Mouse (Mus musculus) lung, embryonic 15.5 days (tissue): ENCODE measurements around the gene Pabpc4l. TPM values are rescaled to one million over a fixed set of nuclear protein-coding genes. Genes with fewer than 3 reads are reported as not detected.
"Not testable (repeated sequence)": the region's sequence is repeated elsewhere in the genome, so short reads cannot be mapped to it uniquely, and the experiment has no call there.

Source experiments
- ATAC-seq: fragments of 200-750 bp; cut with Nextera tagmentation; 2 replicates; pipeline ENCODE4 v1.8.0; 2017; ENCODE audit warnings: moderate number of reproducible peaks, borderline replicate concordance; ENCODE audit not compliant: low FRiP score, low TSS enrichment; ENCODE audit errors: extremely low read depth
- H3K27ac ChIP-seq: fragments of 300-500 bp; sonication (generic); 2 replicates; pipeline ENCODE4 v1.5.1; 2015; ENCODE audit warnings: moderate library complexity, mild to moderate bottlenecking, inconsistent platforms
- H3K27me3 ChIP-seq: fragments of 300-500 bp; sonication (generic); 2 replicates; pipeline ENCODE4 v1.6.1; 2015; ENCODE audit warnings: inconsistent platforms
- H3K36me3 ChIP-seq: fragments of 300-500 bp; sonication (generic); 2 replicates; pipeline ENCODE4 v1.6.1; 2015; ENCODE audit warnings: inconsistent platforms
- H3K4me1 ChIP-seq: fragments of 300-500 bp; sonication (generic); 2 replicates; pipeline ENCODE4 v1.6.1; 2015; ENCODE audit warnings: inconsistent platforms
- H3K4me2 ChIP-seq: fragments of 300-500 bp; sonication (generic); 2 replicates; pipeline ENCODE4 v1.6.1; 2015; ENCODE audit warnings: inconsistent platforms, mild to moderate bottlenecking, moderate library complexity
- H3K4me3 ChIP-seq: fragments of 300-500 bp; sonication (generic); 2 replicates; pipeline ENCODE4 v1.5.1; 2015; ENCODE audit warnings: mild to moderate bottlenecking, inconsistent platforms
- H3K9ac ChIP-seq: fragments of 300-500 bp; sonication (generic); 2 replicates; pipeline ENCODE4 v1.6.1; 2015; ENCODE audit warnings: inconsistent platforms
- H3K9me3 ChIP-seq: fragments of 300-500 bp; sonication (generic); 2 replicates; pipeline ENCODE4 v1.6.1; 2016; ENCODE audit warnings: inconsistent platforms
- WGBS: fragments of 180-500 bp; shearing (Covaris S2); methylation state at CpG from one replicate; pipeline ENCODE4 v1.1.7; 2015; 5-methylcytosine and 5-hydroxymethylcytosine counted together
- polyA plus RNA-seq: library from polyadenylated mRNA; unstranded; fragments of >200 nt; fragmentation: Nextera tagmentation; extraction: Ambion mirVana; gene quantifications from 2 replicates; pipeline ENCODE4 v1.2.1, GENCODE M21; 2015

Gene Pabpc4l
- polyA plus RNA-seq: 15.1 and 15.7 TPM in 2 replicates

GRCm38 (mm10) chr3:46447481-46448265, at the start of gene Pabpc4l:
Pabpc4l (minus strand) TSS chr3:46448219.
- peak within 1 kb of the TSS; percentile 65 for H3K4me3 ChIP-seq
- ATAC-seq: peak; percentile 96
- peaks cover 5% of the 10 kb centered on the region; the same call in 1 of the 2 replicates for H3K36me3 ChIP-seq
- no peaks in the 10 kb centered on the region; the same call in 1 of the 2 replicates for H3K9me3 ChIP-seq
- under 1% methylated on average over 37 of the region's 37 CpGs for WGBS
- H3K4me1 ChIP-seq: no peaks in the 10 kb centered on the region
- H3K27me3 ChIP-seq: no peaks in the 10 kb centered on the region
- H3K9ac ChIP-seq: peak within 1 kb of the TSS; percentile 62
- peak within 1 kb of the TSS; percentile 71 for H3K4me2 ChIP-seq
- H3K27ac ChIP-seq: peak within 1 kb of the TSS; percentile 81

- Histone ChIP-seq H3K4me1 (no peaks in the 10 kb centered on the region), H3K27ac (no peak overlapping the region), H3K9me3 (no peaks in the 10 kb centered on the region), H3K9ac (no peak overlapping the region), H3K36me3 (no peaks in the 10 kb centered on the region), H3K4me3 (no peak overlapping the region), H3K27me3 (no peaks in the 10 kb centered on the region), H3K4me2 (no peak overlapping the region)
- WGBS: 58% methylated on average over 5 of the region's 5 CpGs
- no peak for ATAC-seq
Measured at GRCm38 (mm10) chr3:46490989-46491259, 42.9 kb upstream of the Pabpc4l start.

GRCm38 (mm10) chr3:46490132-46490988, 42.3 kb upstream of the Pabpc4l start:
- WGBS: 63% methylated on average over 15 of the region's 15 CpGs
- Histone ChIP-seq H3K36me3 (no peaks in the 10 kb centered on the region), H3K27me3 (no peaks in the 10 kb centered on the region), H3K4me3 (no peak overlapping the region), H3K9ac (no peak overlapping the region), H3K4me2 (no peak overlapping the region), H3K9me3 (no peaks in the 10 kb centered on the region), H3K4me1 (no peaks in the 10 kb centered on the region), H3K27ac (no peak overlapping the region)
- ATAC-seq: no peak

- not testable (repeated sequence) for H3K27ac ChIP-seq, ATAC-seq, H3K4me1 ChIP-seq, H3K9me3 ChIP-seq, H3K36me3 ChIP-seq, H3K4me3 ChIP-seq, H3K27me3 ChIP-seq, H3K9ac ChIP-seq, H3K4me2 ChIP-seq
- WGBS: 79% methylated on average over 1 of the region's 1 CpGs
Measured at GRCm38 (mm10) chr3:46486091-46486490, 38.1 kb upstream of the Pabpc4l start.

- peak overlapping the region; percentile 62 for H3K9ac ChIP-seq
- peaks cover 5% of the 10 kb centered on the region; the same call in 1 of the 2 replicates for H3K36me3 ChIP-seq
- peak overlapping the region; percentile 65 for H3K4me3 ChIP-seq
- no peak for ATAC-seq
- H3K4me2 ChIP-seq: peak overlapping the region; percentile 71
- peak overlapping the region; percentile 81; the same call in 1 of the 2 replicates for H3K27ac ChIP-seq
- 4% methylated on average over 5 of the region's 5 CpGs for WGBS
- H3K9me3 ChIP-seq: no peaks in the 10 kb centered on the region; the same call in 1 of the 2 replicates
- H3K4me1 ChIP-seq: no peaks in the 10 kb centered on the region
- no peaks in the 10 kb centered on the region for H3K27me3 ChIP-seq
Measured at GRCm38 (mm10) chr3:46448266-46448532, 180 bp upstream of the Pabpc4l start.

GRCm38 (mm10) chr3:46431416-46431815, 16.6 kb downstream of the Pabpc4l start:
- Histone ChIP-seq H3K27me3 (no peaks in the 10 kb centered on the region), H3K9ac (no peak overlapping the region), H3K4me3 (no peak overlapping the region), H3K4me1 (no peaks in the 10 kb centered on the region), H3K27ac (no peak overlapping the region), H3K36me3 (no peaks in the 10 kb centered on the region), H3K9me3 (no peaks in the 10 kb centered on the region), H3K4me2 (no peak overlapping the region)
- ATAC-seq: no peak
